Mouse (Mus musculus): ENCODE data around the gene Gss.
A peak's percentile ranks its signal among the peaks of the same experiment; 100 is the strongest.

Gss gene

GRCm38 (mm10) chr2:155592137-155592853, at the start of gene Gss:
Gene Gss (minus strand): TSS chr2:155592810.
- peak; percentile 98 for DNase-seq (ENCODE audit: low spot score)

GRCm38 (mm10) chr2:155641540-155642472, 49.2 kb upstream of the Gss start:
- no peak for DNase-seq (ENCODE audit: low spot score)

GRCm38 (mm10) chr2:155640656-155641055, 48.0 kb upstream of the Gss start:
- DNase-seq (ENCODE audit: low spot score) = no peak

GRCm38 (mm10) chr2:155637411-155637810, 44.8 kb upstream of the Gss start:
- DNase-seq (ENCODE audit: low spot score) = no peak

GRCm38 (mm10) chr2:155636881-155637280, 44.3 kb upstream of the Gss start:
- no peak for DNase-seq (ENCODE audit: low spot score)

- DNase-seq (ENCODE audit: low spot score) = no peak
Observed at GRCm38 (mm10) chr2:155635961-155636360, 43.4 kb upstream of the Gss start.

GRCm38 (mm10) chr2:155634562-155634961, 42.0 kb upstream of the Gss start:
- no peak for DNase-seq (ENCODE audit: low spot score)

- DNase-seq (ENCODE audit: low spot score) = no peak
Observed at GRCm38 (mm10) chr2:155633731-155634130, 41.1 kb upstream of the Gss start.

GRCm38 (mm10) chr2:155633121-155633520, 40.5 kb upstream of the Gss start:
- DNase-seq (ENCODE audit: low spot score) = no peak

- no peak for DNase-seq (ENCODE audit: low spot score)
Observed at GRCm38 (mm10) chr2:155632138-155632936, 39.7 kb upstream of the Gss start.

GRCm38 (mm10) chr2:155630590-155631416, 38.2 kb upstream of the Gss start:
- peak; percentile 51 for DNase-seq (ENCODE audit: low spot score)

- no peak for DNase-seq (ENCODE audit: low spot score)
Observed at GRCm38 (mm10) chr2:155630153-155630552, 37.5 kb upstream of the Gss start.

GRCm38 (mm10) chr2:155629231-155629661, 36.6 kb upstream of the Gss start:
- no peak for DNase-seq (ENCODE audit: low spot score)

- DNase-seq (ENCODE audit: low spot score) = no peak
Observed at GRCm38 (mm10) chr2:155628519-155628918, 35.9 kb upstream of the Gss start.

GRCm38 (mm10) chr2:155628112-155628511, 35.5 kb upstream of the Gss start:
- DNase-seq (ENCODE audit: low spot score) = no peak

- peak; percentile 73 for DNase-seq (ENCODE audit: low spot score)
Observed at GRCm38 (mm10) chr2:155627030-155627738, 34.6 kb upstream of the Gss start.

- no peak for DNase-seq (ENCODE audit: low spot score)
Observed at GRCm38 (mm10) chr2:155626277-155626676, 33.7 kb upstream of the Gss start.

- no peak for DNase-seq (ENCODE audit: low spot score)
Observed at GRCm38 (mm10) chr2:155624730-155625129, 32.1 kb upstream of the Gss start.

- DNase-seq (ENCODE audit: low spot score) = no peak
Observed at GRCm38 (mm10) chr2:155623996-155624395, 31.4 kb upstream of the Gss start.

GRCm38 (mm10) chr2:155622606-155623005, 30.0 kb upstream of the Gss start:
- no peak for DNase-seq (ENCODE audit: low spot score)

GRCm38 (mm10) chr2:155619817-155620216, 27.2 kb upstream of the Gss start:
- DNase-seq (ENCODE audit: low spot score) = peak; percentile 86

All from testis, postnatal 14 days (tissue).